Mouse (Mus musculus): ENCODE results near the gene Ptp4a2. TPM values are rescaled to one million over a fixed set of nuclear protein-coding genes. Genes with fewer than 3 reads are reported as not detected.
"Not testable (repeated sequence)": the region's sequence is repeated elsewhere in the genome, so short reads cannot be mapped to it uniquely, and the experiment has no call there.

Ptp4a2 gene
- 355 and 395 TPM in 2 replicates for polyA plus RNA-seq (2014; fragmentation: Nextera tagmentation; extraction: Ambion mirVana)

- H3K4me2 ChIP-seq (ENCODE audit: low read depth, low read length, severe bottlenecking) = peak within 1 kb of the TSS; percentile 54
- ATAC-seq (replicated peaks; ENCODE audit: low FRiP score) = no peak
- peaks cover 3% of the 10 kb centered on the region; the same call in 1 of the 2 replicates for H3K27me3 ChIP-seq (ENCODE audit: control insufficient read depth, insufficient read depth, low read length)
- H3K4me1 ChIP-seq (replicated peaks; ENCODE audit: control insufficient read depth, insufficient read depth, low read length) = 0 out of 2 replicates have a peak, but pooled peaks cover 2% of the 10 kb centered on the region
- 17% methylated on average over 35 of the region's 35 CpGs for WGBS
- H3K9ac ChIP-seq (ENCODE audit: low read length) = peak within 1 kb of the TSS; percentile 58
- H3K9me3 ChIP-seq (ENCODE audit: control insufficient read depth, low read length) = no peaks in the 10 kb centered on the region
- peak within 1 kb of the TSS; percentile 28 for H3K4me3 ChIP-seq (ENCODE audit: low read depth, low read length)
- no peak within 1 kb of the TSS for H3K27ac ChIP-seq (ENCODE audit: low read depth, low read length)
- H3K36me3 ChIP-seq (ENCODE audit: control insufficient read depth, insufficient read depth, low read length) = no peaks in the 10 kb centered on the region
- peak; percentile 62 for DNase-seq (ENCODE audit: low spot score)
Measured at GRCm38 (mm10) chr4:129810798-129811604, at the start of gene Ptp4a2. Ptp4a2 (plus strand) TSS chr4:129811219.

- Histone ChIP-seq H3K4me2 (ENCODE audit: low read depth, low read length, severe bottlenecking) (no peak overlapping the region), H3K27ac (ENCODE audit: low read depth, low read length) (no peak overlapping the region), H3K9me3 (ENCODE audit: control insufficient read depth, low read length) (no peaks in the 10 kb centered on the region), H3K27me3 (ENCODE audit: control insufficient read depth, insufficient read depth, low read length) (no peaks in the 10 kb centered on the region), H3K4me1 (replicated peaks; ENCODE audit: control insufficient read depth, insufficient read depth, low read length) (no peaks in the 10 kb centered on the region), H3K36me3 (ENCODE audit: control insufficient read depth, insufficient read depth, low read length) (no peaks in the 10 kb centered on the region), H3K4me3 (ENCODE audit: low read depth, low read length) (no peak overlapping the region), H3K9ac (ENCODE audit: low read length) (no peak overlapping the region)
- DNase-seq (ENCODE audit: low spot score) = no peak
- no peak for ATAC-seq (replicated peaks; ENCODE audit: low FRiP score)
- WGBS = 93% methylated on average over 12 of the region's 12 CpGs
Measured at GRCm38 (mm10) chr4:129761606-129762005, 49.4 kb upstream of the Ptp4a2 start.

GRCm38 (mm10) chr4:129762496-129762895 lies 48.5 kb upstream of the Ptp4a2 start:
- ATAC-seq (replicated peaks; ENCODE audit: low FRiP score); H3K27me3 ChIP-seq (ENCODE audit: control insufficient read depth, insufficient read depth, low read length); H3K4me2 ChIP-seq (ENCODE audit: low read depth, low read length, severe bottlenecking); H3K4me3 ChIP-seq (ENCODE audit: low read depth, low read length); H3K27ac ChIP-seq (ENCODE audit: low read depth, low read length); H3K9ac ChIP-seq (ENCODE audit: low read length); DNase-seq (ENCODE audit: low spot score); H3K36me3 ChIP-seq (ENCODE audit: control insufficient read depth, insufficient read depth, low read length); H3K9me3 ChIP-seq (ENCODE audit: control insufficient read depth, low read length); H3K4me1 ChIP-seq (replicated peaks; ENCODE audit: control insufficient read depth, insufficient read depth, low read length): not testable (repeated sequence)
- 79% methylated on average over 1 of the region's 1 CpGs for WGBS

GRCm38 (mm10) chr4:129765351-129765750 lies 45.7 kb upstream of the Ptp4a2 start:
- no peak overlapping the region for H3K27ac ChIP-seq (ENCODE audit: low read depth, low read length)
- no peak overlapping the region for H3K9ac ChIP-seq (ENCODE audit: low read length)
- H3K4me3 ChIP-seq (ENCODE audit: low read depth, low read length) = no peak overlapping the region
- 0 out of 2 replicates have a peak, but pooled peaks cover 3% of the 10 kb centered on the region for H3K27me3 ChIP-seq (ENCODE audit: control insufficient read depth, insufficient read depth, low read length)
- no peaks in the 10 kb centered on the region for H3K36me3 ChIP-seq (ENCODE audit: control insufficient read depth, insufficient read depth, low read length)
- DNase-seq (ENCODE audit: low spot score) = no peak
- no peak overlapping the region for H3K4me2 ChIP-seq (ENCODE audit: low read depth, low read length, severe bottlenecking)
- H3K9me3 ChIP-seq (ENCODE audit: control insufficient read depth, low read length) = no peaks in the 10 kb centered on the region
- H3K4me1 ChIP-seq (replicated peaks; ENCODE audit: control insufficient read depth, insufficient read depth, low read length) = no peaks in the 10 kb centered on the region
- WGBS = 92% methylated on average over 3 of the region's 3 CpGs
- no peak for ATAC-seq (replicated peaks; ENCODE audit: low FRiP score)

GRCm38 (mm10) chr4:129767782-129768181 lies 43.2 kb upstream of the Ptp4a2 start:
- DNase-seq (ENCODE audit: low spot score) (no peak), ATAC-seq (replicated peaks; ENCODE audit: low FRiP score) (no peak)
- Histone ChIP-seq H3K4me3 (ENCODE audit: low read depth, low read length) (no peak overlapping the region), H3K27ac (ENCODE audit: low read depth, low read length) (no peak overlapping the region), H3K9me3 (ENCODE audit: control insufficient read depth, low read length) (no peaks in the 10 kb centered on the region), H3K9ac (ENCODE audit: low read length) (no peak overlapping the region), H3K4me2 (ENCODE audit: low read depth, low read length, severe bottlenecking) (no peak overlapping the region), H3K36me3 (ENCODE audit: control insufficient read depth, insufficient read depth, low read length) (no peaks in the 10 kb centered on the region), H3K4me1 (replicated peaks; ENCODE audit: control insufficient read depth, insufficient read depth, low read length) (peaks cover 5% of the 10 kb centered on the region), H3K27me3 (ENCODE audit: control insufficient read depth, insufficient read depth, low read length) (peaks cover 5% of the 10 kb centered on the region; the same call in 1 of the 2 replicates)
- 89% methylated on average over 8 of the region's 8 CpGs for WGBS

- not testable (repeated sequence) for H3K4me2 ChIP-seq (ENCODE audit: low read depth, low read length, severe bottlenecking); ATAC-seq (replicated peaks; ENCODE audit: low FRiP score); H3K9me3 ChIP-seq (ENCODE audit: control insufficient read depth, low read length); H3K4me3 ChIP-seq (ENCODE audit: low read depth, low read length); H3K27ac ChIP-seq (ENCODE audit: low read depth, low read length); H3K27me3 ChIP-seq (ENCODE audit: control insufficient read depth, insufficient read depth, low read length); H3K9ac ChIP-seq (ENCODE audit: low read length); H3K4me1 ChIP-seq (replicated peaks; ENCODE audit: control insufficient read depth, insufficient read depth, low read length); H3K36me3 ChIP-seq (ENCODE audit: control insufficient read depth, insufficient read depth, low read length); DNase-seq (ENCODE audit: low spot score)
- 78% methylated on average over 3 of the region's 3 CpGs for WGBS
Measured at GRCm38 (mm10) chr4:129768742-129769141, 42.3 kb upstream of the Ptp4a2 start.

- no peak for DNase-seq (ENCODE audit: low spot score)
- H3K9ac ChIP-seq (ENCODE audit: low read length) = no peak overlapping the region
- H3K27me3 ChIP-seq (ENCODE audit: control insufficient read depth, insufficient read depth, low read length) = peaks cover 5% of the 10 kb centered on the region; the same call in 1 of the 2 replicates
- WGBS = 72% methylated on average over 6 of the region's 6 CpGs
- H3K9me3 ChIP-seq (ENCODE audit: control insufficient read depth, low read length) = no peaks in the 10 kb centered on the region
- ATAC-seq (replicated peaks; ENCODE audit: low FRiP score) = no peak
- H3K36me3 ChIP-seq (ENCODE audit: control insufficient read depth, insufficient read depth, low read length) = no peaks in the 10 kb centered on the region
- H3K27ac ChIP-seq (ENCODE audit: low read depth, low read length) = no peak overlapping the region
- no peak overlapping the region for H3K4me2 ChIP-seq (ENCODE audit: low read depth, low read length, severe bottlenecking)
- H3K4me1 ChIP-seq (replicated peaks; ENCODE audit: control insufficient read depth, insufficient read depth, low read length) = peaks cover 9% of the 10 kb centered on the region
- no peak overlapping the region for H3K4me3 ChIP-seq (ENCODE audit: low read depth, low read length)
Measured at GRCm38 (mm10) chr4:129770600-129770999, 40.4 kb upstream of the Ptp4a2 start.

- 26% methylated on average over 7 of the region's 7 CpGs for WGBS
- ATAC-seq (replicated peaks; ENCODE audit: low FRiP score) = no peak
Measured at GRCm38 (mm10) chr4:129771314-129771671, 39.7 kb upstream of the Ptp4a2 start.

More at GRCm38 (mm10) chr4:129771314-129771671, 39.7 kb upstream of the Ptp4a2 start:
- DNase-seq (ENCODE audit: low spot score) = no peak
- peak overlapping the region; percentile 6; the same call in 1 of the 2 replicates for H3K4me2 ChIP-seq (ENCODE audit: low read depth, low read length, severe bottlenecking)
- H3K36me3 ChIP-seq (ENCODE audit: control insufficient read depth, insufficient read depth, low read length) = no peaks in the 10 kb centered on the region
- no peaks in the 10 kb centered on the region for H3K9me3 ChIP-seq (ENCODE audit: control insufficient read depth, low read length)
- H3K4me3 ChIP-seq (ENCODE audit: low read depth, low read length) = no peak overlapping the region
- no peak overlapping the region for H3K27ac ChIP-seq (ENCODE audit: low read depth, low read length)
- H3K9ac ChIP-seq (ENCODE audit: low read length) = no peak overlapping the region
- H3K27me3 ChIP-seq (ENCODE audit: control insufficient read depth, insufficient read depth, low read length) = peaks cover 5% of the 10 kb centered on the region; the same call in 1 of the 2 replicates
- peaks cover 9% of the 10 kb centered on the region for H3K4me1 ChIP-seq (replicated peaks; ENCODE audit: control insufficient read depth, insufficient read depth, low read length)
